Mouse (Mus musculus): Measurements from ENCODE around the gene C1ra. TPM values are rescaled to one million over a fixed set of nuclear protein-coding genes. Genes with fewer than 3 reads are reported as not detected.
"Not testable (repeated sequence)": the region's sequence is repeated elsewhere in the genome, so short reads cannot be mapped to it uniquely, and the experiment has no call there.

C1ra gene
- polyA plus RNA-seq, 1 experiment from 2014 or later, result 0.14 TPM

GRCm38 (mm10) chr6:124522082-124522481 lies 9.9 kb downstream of the C1ra start:
- ATAC-seq (ENCODE audit: low read depth); H3K9me3 ChIP-seq; H3K4me3 ChIP-seq; H3K4me2 ChIP-seq; H3K9ac ChIP-seq; H3K36me3 ChIP-seq; H3K27me3 ChIP-seq; H3K27ac ChIP-seq (replicated peaks); H3K4me1 ChIP-seq (replicated peaks): not testable (repeated sequence)
- WGBS, result 86% methylated on average over 7 of the region's 7 CpGs

- H3K4me1 ChIP-seq (replicated peaks), result no peaks in the 10 kb centered on the region
- WGBS, result 85% methylated on average over 3 of the region's 3 CpGs
Measured at GRCm38 (mm10) chr6:124527881-124528280, 15.7 kb downstream of the C1ra start.

GRCm38 (mm10) chr6:124531077-124531476 lies 18.9 kb downstream of the C1ra start:
- Histone ChIP-seq H3K4me3 (no peak overlapping the region), H3K4me2 (no peak overlapping the region), H3K27ac (replicated peaks) (no peak overlapping the region), H3K9ac (no peak overlapping the region), H3K27me3 (no peaks in the 10 kb centered on the region), H3K4me1 (replicated peaks) (no peaks in the 10 kb centered on the region), H3K9me3 (no peaks in the 10 kb centered on the region), H3K36me3 (no peaks in the 10 kb centered on the region)
- ATAC-seq (ENCODE audit: low read depth), result no peak
- WGBS, result 89% methylated on average over 8 of the region's 8 CpGs

More at GRCm38 (mm10) chr6:124527881-124528280, 15.7 kb downstream of the C1ra start:
- no peak overlapping the region for H3K4me3 ChIP-seq
- no peaks in the 10 kb centered on the region for H3K36me3 ChIP-seq
- no peak overlapping the region for H3K9ac ChIP-seq
- no peaks in the 10 kb centered on the region for H3K9me3 ChIP-seq
- H3K27me3 ChIP-seq, result no peaks in the 10 kb centered on the region
- ATAC-seq (ENCODE audit: low read depth), result no peak
- H3K4me2 ChIP-seq, result no peak overlapping the region
- H3K27ac ChIP-seq (replicated peaks), result no peak overlapping the region

- WGBS, result 84% methylated on average over 8 of the region's 8 CpGs
Measured at GRCm38 (mm10) chr6:124536125-124536829, 24.1 kb downstream of the C1ra start.

GRCm38 (mm10) chr6:124541176-124541575 lies 29.0 kb downstream of the C1ra start:
- H3K9ac ChIP-seq; H3K9me3 ChIP-seq; ATAC-seq (ENCODE audit: low read depth); H3K27ac ChIP-seq (replicated peaks); H3K36me3 ChIP-seq; H3K4me2 ChIP-seq; H3K4me1 ChIP-seq (replicated peaks); H3K4me3 ChIP-seq; H3K27me3 ChIP-seq: not testable (repeated sequence)
- 77% methylated on average over 2 of the region's 2 CpGs for WGBS

More at GRCm38 (mm10) chr6:124536125-124536829, 24.1 kb downstream of the C1ra start:
- not testable (repeated sequence) for H3K9ac ChIP-seq; H3K9me3 ChIP-seq; H3K4me3 ChIP-seq; H3K27ac ChIP-seq (replicated peaks); H3K4me2 ChIP-seq; ATAC-seq (ENCODE audit: low read depth); H3K27me3 ChIP-seq; H3K36me3 ChIP-seq; H3K4me1 ChIP-seq (replicated peaks)

GRCm38 (mm10) chr6:124542284-124542683 lies 30.1 kb downstream of the C1ra start, which contains the start of gene C1s1:
TSS of gene C1s1 (minus strand) at chr6:124542359.
- H3K27me3 ChIP-seq; ATAC-seq (ENCODE audit: low read depth); H3K27ac ChIP-seq (replicated peaks); H3K9ac ChIP-seq; H3K9me3 ChIP-seq; H3K36me3 ChIP-seq; H3K4me1 ChIP-seq (replicated peaks); H3K4me2 ChIP-seq; H3K4me3 ChIP-seq: not testable (repeated sequence)
- 8% methylated on average over 1 of the region's 1 CpGs for WGBS

GRCm38 (mm10) chr6:124544466-124544865 lies 32.3 kb downstream of the C1ra start:
- Histone ChIP-seq H3K4me3 (no peak overlapping the region), H3K4me2 (no peak overlapping the region), H3K27me3 (no peaks in the 10 kb centered on the region), H3K9ac (no peak overlapping the region), H3K27ac (replicated peaks) (no peak overlapping the region), H3K36me3 (no peaks in the 10 kb centered on the region), H3K9me3 (peaks cover 5% of the 10 kb centered on the region), H3K4me1 (replicated peaks) (no peaks in the 10 kb centered on the region)
- WGBS, result 85% methylated on average over 6 of the region's 6 CpGs
- no peak for ATAC-seq (ENCODE audit: low read depth)

- Histone ChIP-seq H3K9ac (no peak overlapping the region), H3K27me3 (no peaks in the 10 kb centered on the region), H3K36me3 (no peaks in the 10 kb centered on the region), H3K4me1 (replicated peaks) (no peaks in the 10 kb centered on the region), H3K4me2 (no peak overlapping the region), H3K4me3 (no peak overlapping the region), H3K9me3 (peaks cover 9% of the 10 kb centered on the region), H3K27ac (replicated peaks) (no peak overlapping the region)
- WGBS, result 78% methylated on average over 2 of the region's 2 CpGs
- ATAC-seq (ENCODE audit: low read depth), result no peak
Measured at GRCm38 (mm10) chr6:124545425-124545824, 33.2 kb downstream of the C1ra start.

- H3K27ac ChIP-seq (replicated peaks); H3K9ac ChIP-seq; H3K36me3 ChIP-seq; H3K4me2 ChIP-seq; H3K27me3 ChIP-seq; H3K4me3 ChIP-seq; ATAC-seq (ENCODE audit: low read depth); H3K4me1 ChIP-seq (replicated peaks): not testable (repeated sequence)
- H3K9me3 ChIP-seq, result peaks cover 14% of the 10 kb centered on the region
- WGBS, result 87% methylated on average over 3 of the region's 3 CpGs
Measured at GRCm38 (mm10) chr6:124547979-124548378, 35.8 kb downstream of the C1ra start.

- H3K4me3 ChIP-seq, result no peak overlapping the region
Measured at GRCm38 (mm10) chr6:124549023-124549550, 36.9 kb downstream of the C1ra start.

GRCm38 (mm10) chr6:124552766-124553165 lies 40.6 kb downstream of the C1ra start:
- H3K4me2 ChIP-seq, result no peak overlapping the region
- H3K4me3 ChIP-seq, result no peak overlapping the region
- ATAC-seq (ENCODE audit: low read depth), result no peak
- no peaks in the 10 kb centered on the region for H3K36me3 ChIP-seq
- H3K27ac ChIP-seq (replicated peaks), result no peak overlapping the region
- H3K27me3 ChIP-seq, result no peaks in the 10 kb centered on the region
- H3K9me3 ChIP-seq, result peaks cover 14% of the 10 kb centered on the region
- no peaks in the 10 kb centered on the region for H3K4me1 ChIP-seq (replicated peaks)
- 75% methylated on average over 22 of the region's 22 CpGs for WGBS
- no peak overlapping the region for H3K9ac ChIP-seq

More at GRCm38 (mm10) chr6:124549023-124549550, 36.9 kb downstream of the C1ra start:
- H3K27ac ChIP-seq (replicated peaks), result no peak overlapping the region
- H3K9ac ChIP-seq, result no peak overlapping the region
- H3K36me3 ChIP-seq, result no peaks in the 10 kb centered on the region
- 86% methylated on average over 3 of the region's 3 CpGs for WGBS
- no peaks in the 10 kb centered on the region for H3K27me3 ChIP-seq
- no peak overlapping the region for H3K4me2 ChIP-seq
- no peak for ATAC-seq (ENCODE audit: low read depth)
- H3K4me1 ChIP-seq (replicated peaks), result no peaks in the 10 kb centered on the region
- H3K9me3 ChIP-seq, result peaks cover 14% of the 10 kb centered on the region

GRCm38 (mm10) chr6:124555956-124556355 lies 43.8 kb downstream of the C1ra start:
- H3K4me2 ChIP-seq; H3K4me1 ChIP-seq (replicated peaks); H3K36me3 ChIP-seq; H3K4me3 ChIP-seq; H3K27ac ChIP-seq (replicated peaks); H3K9ac ChIP-seq; H3K9me3 ChIP-seq; H3K27me3 ChIP-seq; ATAC-seq (ENCODE audit: low read depth): not testable (repeated sequence)
- 74% methylated on average over 2 of the region's 2 CpGs for WGBS

GRCm38 (mm10) chr6:124561156-124561555 lies 49.0 kb downstream of the C1ra start:
- H3K27me3 ChIP-seq; H3K9me3 ChIP-seq; H3K4me3 ChIP-seq; H3K36me3 ChIP-seq; H3K9ac ChIP-seq; H3K27ac ChIP-seq (replicated peaks); H3K4me1 ChIP-seq (replicated peaks); ATAC-seq (ENCODE audit: low read depth); H3K4me2 ChIP-seq: not testable (repeated sequence)
- 83% methylated on average over 4 of the region's 4 CpGs for WGBS

All from neural tube, embryonic 13.5 days (tissue).